Mouse (Mus musculus): ENCODE measurements around the gene Enpep.
A peak's percentile ranks its signal among the peaks of the same experiment; 100 is the strongest.

Enpep gene

GRCm38 (mm10) chr3:129311951-129312350, 20.6 kb downstream of the Enpep start:
- no peak for DNase-seq

GRCm38 (mm10) chr3:129309926-129310325, 22.6 kb downstream of the Enpep start:
- DNase-seq = no peak

GRCm38 (mm10) chr3:129308876-129309275, 23.6 kb downstream of the Enpep start:
- no peak for DNase-seq

- no peak for DNase-seq
These were observed 24.3 kb downstream of the Enpep start for GRCm38 (mm10) chr3:129308102-129308752.

GRCm38 (mm10) chr3:129303941-129304340, 28.6 kb downstream of the Enpep start:
- DNase-seq = peak; percentile 33

GRCm38 (mm10) chr3:129299874-129300273, 32.6 kb downstream of the Enpep start:
- DNase-seq = no peak

- DNase-seq = no peak
These were observed 33.9 kb downstream of the Enpep start for GRCm38 (mm10) chr3:129298606-129299005.

- no peak for DNase-seq
These were observed 35.5 kb downstream of the Enpep start for GRCm38 (mm10) chr3:129296994-129297393.

GRCm38 (mm10) chr3:129295883-129296282, 36.6 kb downstream of the Enpep start:
- no peak for DNase-seq

GRCm38 (mm10) chr3:129289536-129289935, 43.0 kb downstream of the Enpep start:
- DNase-seq = no peak

- no peak for DNase-seq
These were observed 45.4 kb downstream of the Enpep start for GRCm38 (mm10) chr3:129287140-129287539.

GRCm38 (mm10) chr3:129286426-129286825, 46.1 kb downstream of the Enpep start:
- DNase-seq = no peak

- DNase-seq = no peak
These were observed 48.2 kb downstream of the Enpep start for GRCm38 (mm10) chr3:129284326-129284725.

GRCm38 (mm10) chr3:129279441-129279840, 53.1 kb downstream of the Enpep start:
- no peak for DNase-seq

- no peak for DNase-seq
These were observed 59.2 kb downstream of the Enpep start for GRCm38 (mm10) chr3:129273156-129273831.

- peak; percentile 3 for DNase-seq
These were observed 62.5 kb downstream of the Enpep start for GRCm38 (mm10) chr3:129270044-129270443.

- DNase-seq = no peak
These were observed 63.4 kb downstream of the Enpep start for GRCm38 (mm10) chr3:129268886-129269683.

- DNase-seq = no peak
These were observed 74.0 kb downstream of the Enpep start for GRCm38 (mm10) chr3:129258497-129258896.

GRCm38 (mm10) chr3:129256766-129257165, 75.8 kb downstream of the Enpep start:
- no peak for DNase-seq

- no peak for DNase-seq
These were observed 76.2 kb downstream of the Enpep start for GRCm38 (mm10) chr3:129256283-129256682.

- DNase-seq = no peak
These were observed 78.3 kb downstream of the Enpep start for GRCm38 (mm10) chr3:129254246-129254645.

GRCm38 (mm10) chr3:129250997-129251396, 81.5 kb downstream of the Enpep start:
- DNase-seq = no peak

- DNase-seq = no peak
These were observed 93.8 kb downstream of the Enpep start for GRCm38 (mm10) chr3:129238664-129239258.
